Mouse (Mus musculus) brain, embryonic 14.5 days (tissue): ENCODE measurements at regions not wholly inside any gene's neighbourhood (a gene's known extent, or its start where the extent isn't known, plus 50 kb on each side); places are given as distances from the start of the nearest gene placed in this dataset.

ENCODE experiments used
- CTCF ChIP-seq: fragments of 200-500 bp; IDR thresholded peaks from 2 replicates; pipeline ENCODE4 v1.5.1; 2012; ENCODE audit warnings: inconsistent platforms, mild to moderate bottlenecking, moderate library complexity, borderline replicate concordance; ENCODE audit not compliant: insufficient read depth, insufficient read length; ENCODE audit errors: extremely low read depth
- POLR2A ChIP-seq: fragments of 200-500 bp; IDR thresholded peaks from 2 replicates; pipeline ENCODE4 v1.6.1; 2012; ENCODE audit warnings: mild to moderate bottlenecking, inconsistent platforms, borderline replicate concordance; ENCODE audit not compliant: poor library complexity, insufficient read depth, insufficient read length, severe bottlenecking; ENCODE audit errors: extremely low read depth

GRCm38 (mm10) chr3:53315449-53315848, 147.7 kb downstream of the Nhlrc3 start:
- no peak for TF ChIP-seq CTCF
- no peak for TF ChIP-seq POLR2A
